Mouse (Mus musculus) olfactory bulb, adult 2 months (tissue): ENCODE data around the gene Sim2. TPM values are rescaled to one million over a fixed set of nuclear protein-coding genes. Genes with fewer than 3 reads are reported as not detected.

Source experiments
- H3K27ac ChIP-seq: fragments of 200-500 bp; 2 replicates; pipeline ENCODE4 v1.5.1; 2012; ENCODE audit warnings: low read depth, low read length; ENCODE audit not compliant: insufficient read depth
- H3K4me1 ChIP-seq: fragments of 200-500 bp; 2 replicates; pipeline ENCODE4 v1.6.1; 2012; ENCODE audit warnings: low read length; ENCODE audit not compliant: control insufficient read depth, insufficient read depth
- H3K4me3 ChIP-seq: fragments of 200-500 bp; 2 replicates; pipeline ENCODE4 v1.5.1; 2012; ENCODE audit warnings: mild to moderate bottlenecking, low read depth, low read length, moderate library complexity; ENCODE audit not compliant: insufficient read depth
- CTCF ChIP-seq: fragments of 200-500 bp; IDR thresholded peaks from 2 replicates; pipeline ENCODE4 v1.5.1; 2012; ENCODE audit warnings: low read depth, mild to moderate bottlenecking, low read length, moderate library complexity; ENCODE audit not compliant: insufficient read depth
- POLR2A ChIP-seq: fragments of 200-500 bp; IDR thresholded peaks from 2 replicates; pipeline ENCODE4 v1.6.1; 2012; ENCODE audit warnings: mild to moderate bottlenecking, low read depth, low read length, moderate library complexity; ENCODE audit not compliant: insufficient read depth
- WGBS: fragments of 180-500 bp; shearing (Covaris S2); methylation state at CpG from one replicate; pipeline ENCODE4 v1.1.7; 2018; 5-methylcytosine and 5-hydroxymethylcytosine counted together
- polyA plus RNA-seq: library from polyadenylated mRNA; stranded (reverse); fragments of >200 nt; gene quantifications from 2 replicates; pipeline ENCODE4 v1.2.4, GENCODE M21; 2012; ENCODE audit warnings: low replicate concordance; ENCODE audit not compliant: missing spikeins, insufficient read depth, insufficient read length

The Sim2 gene
- polyA plus RNA-seq, 1 experiment: not detected

- TF ChIP-seq CTCF (no peak), POLR2A (no peak)
- Histone ChIP-seq H3K4me1 (no peaks in the 10 kb centered on the region), H3K4me3 (no peak overlapping the region), H3K27ac (no peak overlapping the region)
- WGBS: 42% methylated on average over 6 of the region's 6 CpGs
Measured at GRCm38 (mm10) chr16:94117333-94117732, 32.6 kb downstream of the Sim2 start.

GRCm38 (mm10) chr16:94118394-94118793 is 33.7 kb downstream of the Sim2 start:
- no peak for TF ChIP-seq POLR2A
- no peak for TF ChIP-seq CTCF

GRCm38 (mm10) chr16:94122347-94122746 is 37.6 kb downstream of the Sim2 start:
- TF ChIP-seq POLR2A: no peak
- TF ChIP-seq CTCF: no peak
- no peak overlapping the region for H3K27ac ChIP-seq
- H3K4me3 ChIP-seq: no peak overlapping the region
- 94% methylated on average over 3 of the region's 3 CpGs for WGBS
- peaks cover 11% of the 10 kb centered on the region for H3K4me1 ChIP-seq

More at GRCm38 (mm10) chr16:94118394-94118793, 33.7 kb downstream of the Sim2 start:
- Histone ChIP-seq H3K4me3 (no peak overlapping the region), H3K4me1 (no peaks in the 10 kb centered on the region), H3K27ac (no peak overlapping the region)
- WGBS: 97% methylated on average over 1 of the region's 1 CpGs

GRCm38 (mm10) chr16:94123247-94123646 is 38.5 kb downstream of the Sim2 start:
- TF ChIP-seq CTCF (no peak), POLR2A (no peak)
- H3K27ac ChIP-seq: no peak overlapping the region
- H3K4me3 ChIP-seq: no peak overlapping the region
- peaks cover 11% of the 10 kb centered on the region for H3K4me1 ChIP-seq
- 34% methylated on average over 11 of the region's 11 CpGs for WGBS

GRCm38 (mm10) chr16:94125172-94125981 is 40.6 kb downstream of the Sim2 start:
- under 1% methylated on average over 83 of the region's 83 CpGs for WGBS
- Histone ChIP-seq H3K4me1 (peaks cover 13% of the 10 kb centered on the region), H3K27ac (no peak overlapping the region), H3K4me3 (peak overlapping the region; percentile 48)
- TF ChIP-seq CTCF (no peak), POLR2A (no peak)

- Histone ChIP-seq H3K4me3 (no peak overlapping the region), H3K27ac (no peak overlapping the region), H3K4me1 (peaks cover 21% of the 10 kb centered on the region)
- WGBS: 38% methylated on average over 9 of the region's 9 CpGs
- TF ChIP-seq CTCF: no peak
- TF ChIP-seq POLR2A: no peak
Measured at GRCm38 (mm10) chr16:94126200-94126599, 41.5 kb downstream of the Sim2 start.

GRCm38 (mm10) chr16:94128236-94128835 is 43.6 kb downstream of the Sim2 start:
- WGBS: 71% methylated on average over 2 of the region's 2 CpGs

GRCm38 (mm10) chr16:94134218-94134617 is 49.5 kb downstream of the Sim2 start:
- 94% methylated on average over 10 of the region's 10 CpGs for WGBS
- Histone ChIP-seq H3K27ac (no peak overlapping the region), H3K4me3 (no peak overlapping the region), H3K4me1 (peaks cover 8% of the 10 kb centered on the region; the same call in 1 of the 2 replicates)
- TF ChIP-seq CTCF (no peak), POLR2A (no peak)

More at GRCm38 (mm10) chr16:94128236-94128835, 43.6 kb downstream of the Sim2 start:
- Histone ChIP-seq H3K4me1 (peaks cover 21% of the 10 kb centered on the region), H3K4me3 (no peak overlapping the region), H3K27ac (no peak overlapping the region)
- TF ChIP-seq CTCF (no peak), POLR2A (no peak)

GRCm38 (mm10) chr16:94140746-94141145 is 56.0 kb downstream of the Sim2 start:
- peaks cover 20% of the 10 kb centered on the region for H3K4me1 ChIP-seq
- no peak for TF ChIP-seq CTCF
- no peak for TF ChIP-seq POLR2A
- no peak overlapping the region for H3K4me3 ChIP-seq
- H3K27ac ChIP-seq: no peak overlapping the region
- 76% methylated on average over 10 of the region's 10 CpGs for WGBS
